Mouse (Mus musculus): ENCODE measurements around the gene Fancc. TPM values are rescaled to one million over a fixed set of nuclear protein-coding genes. Genes with fewer than 3 reads are reported as not detected.
"Not testable (repeated sequence)": the region's sequence is repeated elsewhere in the genome, so short reads cannot be mapped to it uniquely, and the experiment has no call there.

Gene Fancc
- polyA plus RNA-seq, 1 experiment from 2014 or later, result 16.6 TPM

DNA sequence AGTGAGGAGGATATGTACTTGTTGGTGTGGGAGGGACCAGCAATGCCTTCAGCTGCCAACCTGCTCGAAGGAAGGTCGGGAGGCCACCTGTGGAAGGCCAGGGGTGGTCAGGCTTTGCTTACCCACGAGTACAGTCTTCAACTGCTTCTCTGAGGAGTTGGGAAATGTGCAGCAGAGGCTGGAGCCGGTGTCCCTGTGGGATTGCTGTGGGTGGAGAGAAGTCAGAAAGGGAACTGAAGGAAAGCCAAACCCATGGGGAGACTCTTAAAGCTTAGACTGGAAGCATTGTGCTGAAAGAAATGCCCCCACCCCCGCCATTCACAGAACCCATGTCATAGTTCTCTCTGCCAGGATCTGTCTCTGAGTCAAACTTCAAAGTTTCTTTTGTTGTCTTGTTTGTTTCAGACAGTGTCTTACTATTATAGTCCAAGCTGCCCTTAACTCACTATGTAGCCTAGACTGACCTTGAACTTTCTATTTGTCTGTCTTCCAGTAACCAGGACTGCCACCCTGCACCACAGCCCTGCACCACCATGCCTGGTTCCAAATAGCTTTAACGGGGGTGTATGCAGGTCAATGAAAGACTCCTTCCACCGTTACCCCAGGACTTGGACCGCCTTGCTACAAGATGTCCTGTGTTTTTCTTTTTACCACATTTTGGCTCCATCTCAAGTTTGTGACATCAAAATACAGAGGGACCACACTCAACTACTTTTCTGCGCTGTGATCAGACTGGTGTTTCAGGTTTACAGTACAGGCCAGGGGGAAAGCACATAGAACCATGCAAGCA is 173.6 kb downstream of the Fancc start:
- 64% methylated on average over 9 of the region's 9 CpGs for WGBS
- H3K9me3 ChIP-seq (replicated peaks; ENCODE audit: control insufficient read depth, low read length), result no peaks in the 10 kb centered on the region

GRCm38 (mm10) chr13:63322756-63323155 is 174.3 kb downstream of the Fancc start:
- 88% methylated on average over 6 of the region's 6 CpGs for WGBS
- peaks cover 21% of the 10 kb centered on the region for H3K4me1 ChIP-seq (ENCODE audit: control insufficient read depth, insufficient read depth, low read length)
- H3K4me2 ChIP-seq (ENCODE audit: low read depth, low read length), result no peak overlapping the region
- H3K27ac ChIP-seq (ENCODE audit: low read length), result no peak overlapping the region
- H3K4me3 ChIP-seq (ENCODE audit: low read length), result no peak overlapping the region
- H3K9ac ChIP-seq (ENCODE audit: low read length), result no peak overlapping the region
- ATAC-seq (replicated peaks; ENCODE audit: extremely low read depth, insufficient read depth, low FRiP score), result no peak
- no peaks in the 10 kb centered on the region for H3K27me3 ChIP-seq (ENCODE audit: control insufficient read depth, insufficient read depth, low read length)
- H3K36me3 ChIP-seq (ENCODE audit: control insufficient read depth, insufficient read depth), result no peaks in the 10 kb centered on the region
- no peaks in the 10 kb centered on the region for H3K9me3 ChIP-seq (replicated peaks; ENCODE audit: control insufficient read depth, low read length)

More for the DNA sequence above, 173.6 kb downstream of the Fancc start:
- Histone ChIP-seq H3K36me3 (ENCODE audit: control insufficient read depth, insufficient read depth) (no peaks in the 10 kb centered on the region), H3K4me3 (ENCODE audit: low read length) (no peak overlapping the region), H3K4me1 (ENCODE audit: control insufficient read depth, insufficient read depth, low read length) (peaks cover 21% of the 10 kb centered on the region), H3K9ac (ENCODE audit: low read length) (no peak overlapping the region), H3K4me2 (ENCODE audit: low read depth, low read length) (no peak overlapping the region), H3K27me3 (ENCODE audit: control insufficient read depth, insufficient read depth, low read length) (no peaks in the 10 kb centered on the region), H3K27ac (ENCODE audit: low read length) (peak overlapping the region; percentile 37)
- no peak for ATAC-seq (replicated peaks; ENCODE audit: extremely low read depth, insufficient read depth, low FRiP score)

DNA sequence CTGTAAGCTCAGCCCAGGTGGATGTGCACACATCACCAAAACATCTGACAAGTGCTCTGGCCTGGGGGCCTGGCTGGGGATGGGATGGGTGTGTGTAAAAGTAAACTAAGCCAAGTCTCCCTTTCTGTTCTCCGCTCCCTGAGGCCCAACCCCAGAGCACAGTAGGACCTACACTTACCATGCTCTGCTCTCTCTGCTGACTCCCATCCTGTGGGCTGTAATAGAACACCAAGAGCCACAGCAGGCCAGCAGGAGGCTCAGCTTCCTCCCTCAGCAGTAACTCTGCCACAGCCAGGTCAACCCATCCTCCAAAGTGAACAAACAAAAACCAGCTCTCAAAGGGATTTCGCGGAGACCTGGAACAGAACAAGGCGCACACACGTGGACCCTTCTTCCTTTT is 175.4 kb downstream of the Fancc start:
- H3K4me2 ChIP-seq (ENCODE audit: low read depth, low read length), result no peak overlapping the region
- no peak overlapping the region for H3K4me3 ChIP-seq (ENCODE audit: low read length)
- H3K27me3 ChIP-seq (ENCODE audit: control insufficient read depth, insufficient read depth, low read length), result no peaks in the 10 kb centered on the region
- no peak overlapping the region for H3K27ac ChIP-seq (ENCODE audit: low read length)
- H3K36me3 ChIP-seq (ENCODE audit: control insufficient read depth, insufficient read depth), result peaks cover 5% of the 10 kb centered on the region; the same call in 1 of the 2 replicates
- H3K9me3 ChIP-seq (replicated peaks; ENCODE audit: control insufficient read depth, low read length), result no peaks in the 10 kb centered on the region
- peaks cover 21% of the 10 kb centered on the region for H3K4me1 ChIP-seq (ENCODE audit: control insufficient read depth, insufficient read depth, low read length)
- 78% methylated on average over 5 of the region's 5 CpGs for WGBS
- H3K9ac ChIP-seq (ENCODE audit: low read length), result no peak overlapping the region
- ATAC-seq (replicated peaks; ENCODE audit: extremely low read depth, insufficient read depth, low FRiP score), result no peak

GRCm38 (mm10) chr13:63319814-63320213 is 177.3 kb downstream of the Fancc start:
- H3K4me3 ChIP-seq (ENCODE audit: low read length), result no peak overlapping the region
- no peaks in the 10 kb centered on the region for H3K27me3 ChIP-seq (ENCODE audit: control insufficient read depth, insufficient read depth, low read length)
- no peak overlapping the region for H3K9ac ChIP-seq (ENCODE audit: low read length)
- H3K9me3 ChIP-seq (replicated peaks; ENCODE audit: control insufficient read depth, low read length), result no peaks in the 10 kb centered on the region
- no peak overlapping the region for H3K4me2 ChIP-seq (ENCODE audit: low read depth, low read length)
- no peak for ATAC-seq (replicated peaks; ENCODE audit: extremely low read depth, insufficient read depth, low FRiP score)
- H3K36me3 ChIP-seq (ENCODE audit: control insufficient read depth, insufficient read depth), result peaks cover 5% of the 10 kb centered on the region; the same call in 1 of the 2 replicates
- WGBS, result 92% methylated on average over 7 of the region's 7 CpGs
- H3K27ac ChIP-seq (ENCODE audit: low read length), result no peak overlapping the region
- peaks cover 15% of the 10 kb centered on the region for H3K4me1 ChIP-seq (ENCODE audit: control insufficient read depth, insufficient read depth, low read length)

DNA sequence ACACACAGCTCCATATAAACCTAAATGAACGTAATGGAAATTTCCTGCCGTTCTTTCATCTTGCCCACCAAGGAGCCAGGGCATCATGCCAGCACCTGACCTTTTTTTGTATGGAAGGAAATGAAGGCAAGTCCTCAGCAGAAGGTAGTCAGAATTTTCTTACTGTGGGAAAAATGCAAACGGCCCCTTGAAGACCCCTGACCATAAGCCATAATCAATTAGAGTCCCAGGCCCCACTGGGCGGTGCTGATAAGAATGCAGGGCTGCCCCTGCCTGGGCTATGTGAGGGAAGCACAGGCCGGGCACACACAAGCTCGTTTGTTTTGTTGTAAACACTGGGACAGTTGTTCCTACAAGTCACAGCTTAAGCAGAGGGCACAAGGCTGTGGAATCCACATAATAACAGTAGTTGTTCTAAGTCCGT is 179.4 kb downstream of the Fancc start:
- no peaks in the 10 kb centered on the region for H3K9me3 ChIP-seq (replicated peaks; ENCODE audit: control insufficient read depth, low read length)
- H3K9ac ChIP-seq (ENCODE audit: low read length), result no peak overlapping the region
- no peak overlapping the region for H3K27ac ChIP-seq (ENCODE audit: low read length)
- H3K4me3 ChIP-seq (ENCODE audit: low read length), result no peak overlapping the region
- WGBS, result 54% methylated on average over 7 of the region's 7 CpGs
- no peaks in the 10 kb centered on the region for H3K27me3 ChIP-seq (ENCODE audit: control insufficient read depth, insufficient read depth, low read length)
- peaks cover 5% of the 10 kb centered on the region; the same call in 1 of the 2 replicates for H3K36me3 ChIP-seq (ENCODE audit: control insufficient read depth, insufficient read depth)
- ATAC-seq (replicated peaks; ENCODE audit: extremely low read depth, insufficient read depth, low FRiP score), result no peak
- H3K4me1 ChIP-seq (ENCODE audit: control insufficient read depth, insufficient read depth, low read length), result peaks cover 20% of the 10 kb centered on the region
- H3K4me2 ChIP-seq (ENCODE audit: low read depth, low read length), result no peak overlapping the region

- no peaks in the 10 kb centered on the region for H3K9me3 ChIP-seq (replicated peaks; ENCODE audit: control insufficient read depth, low read length)
- ATAC-seq (replicated peaks; ENCODE audit: extremely low read depth, insufficient read depth, low FRiP score), result no peak
- 83% methylated on average over 5 of the region's 5 CpGs for WGBS
Measured at GRCm38 (mm10) chr13:63316407-63316806, 180.7 kb downstream of the Fancc start.

GRCm38 (mm10) chr13:63315777-63316176 is 181.3 kb downstream of the Fancc start:
- no peaks in the 10 kb centered on the region for H3K27me3 ChIP-seq (ENCODE audit: control insufficient read depth, insufficient read depth, low read length)
- 67% methylated on average over 6 of the region's 6 CpGs for WGBS
- H3K27ac ChIP-seq (ENCODE audit: low read length), result no peak overlapping the region
- no peak for ATAC-seq (replicated peaks; ENCODE audit: extremely low read depth, insufficient read depth, low FRiP score)
- peaks cover 24% of the 10 kb centered on the region for H3K4me1 ChIP-seq (ENCODE audit: control insufficient read depth, insufficient read depth, low read length)
- no peak overlapping the region for H3K4me2 ChIP-seq (ENCODE audit: low read depth, low read length)
- peaks cover 5% of the 10 kb centered on the region; the same call in 1 of the 2 replicates for H3K36me3 ChIP-seq (ENCODE audit: control insufficient read depth, insufficient read depth)
- no peak overlapping the region for H3K9ac ChIP-seq (ENCODE audit: low read length)
- H3K4me3 ChIP-seq (ENCODE audit: low read length), result no peak overlapping the region
- no peaks in the 10 kb centered on the region for H3K9me3 ChIP-seq (replicated peaks; ENCODE audit: control insufficient read depth, low read length)

More at GRCm38 (mm10) chr13:63316407-63316806, 180.7 kb downstream of the Fancc start:
- Histone ChIP-seq H3K4me2 (ENCODE audit: low read depth, low read length) (no peak overlapping the region), H3K27ac (ENCODE audit: low read length) (no peak overlapping the region), H3K9ac (ENCODE audit: low read length) (no peak overlapping the region), H3K27me3 (ENCODE audit: control insufficient read depth, insufficient read depth, low read length) (no peaks in the 10 kb centered on the region), H3K36me3 (ENCODE audit: control insufficient read depth, insufficient read depth) (peaks cover 5% of the 10 kb centered on the region; the same call in 1 of the 2 replicates), H3K4me1 (ENCODE audit: control insufficient read depth, insufficient read depth, low read length) (peaks cover 24% of the 10 kb centered on the region), H3K4me3 (ENCODE audit: low read length) (no peak overlapping the region)

DNA sequence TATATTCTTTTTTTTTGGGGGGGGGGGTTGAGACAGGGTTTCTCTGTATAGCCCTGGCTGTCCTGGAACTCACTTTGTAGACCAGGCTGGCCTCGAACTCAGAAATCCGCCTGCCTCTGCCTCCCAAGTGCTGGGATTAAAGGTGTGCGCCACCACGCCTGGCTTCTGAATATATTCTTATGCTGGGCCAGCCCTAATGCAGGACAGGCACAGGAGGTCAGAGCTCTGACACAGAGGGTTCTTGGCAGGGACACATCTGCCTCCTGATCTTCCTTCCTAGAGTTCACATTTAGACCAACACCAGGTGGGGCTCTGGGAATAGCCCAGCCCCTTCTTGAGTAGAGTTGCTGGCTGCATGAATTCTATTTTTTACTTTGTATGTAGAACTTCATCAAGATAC is 182.0 kb downstream of the Fancc start:
- not testable (repeated sequence) for ATAC-seq (replicated peaks; ENCODE audit: extremely low read depth, insufficient read depth, low FRiP score); H3K9me3 ChIP-seq (replicated peaks; ENCODE audit: control insufficient read depth, low read length); H3K4me2 ChIP-seq (ENCODE audit: low read depth, low read length); H3K9ac ChIP-seq (ENCODE audit: low read length); H3K36me3 ChIP-seq (ENCODE audit: control insufficient read depth, insufficient read depth); H3K27ac ChIP-seq (ENCODE audit: low read length); H3K27me3 ChIP-seq (ENCODE audit: control insufficient read depth, insufficient read depth, low read length); H3K4me3 ChIP-seq (ENCODE audit: low read length)
- peaks cover 24% of the 10 kb centered on the region for H3K4me1 ChIP-seq (ENCODE audit: control insufficient read depth, insufficient read depth, low read length)
- 96% methylated on average over 4 of the region's 4 CpGs for WGBS

GRCm38 (mm10) chr13:63314608-63314920 is 182.5 kb downstream of the Fancc start:
- H3K4me1 ChIP-seq (ENCODE audit: control insufficient read depth, insufficient read depth, low read length), result peaks cover 25% of the 10 kb centered on the region
- H3K4me3 ChIP-seq (ENCODE audit: low read length), result no peak overlapping the region
- H3K27ac ChIP-seq (ENCODE audit: low read length), result peak overlapping the region; percentile 34; the same call in 1 of the 2 replicates
- ATAC-seq (replicated peaks; ENCODE audit: extremely low read depth, insufficient read depth, low FRiP score), result no peak
- WGBS, result 72% methylated on average over 4 of the region's 4 CpGs
- H3K9me3 ChIP-seq (replicated peaks; ENCODE audit: control insufficient read depth, low read length), result no peaks in the 10 kb centered on the region
- peaks cover 5% of the 10 kb centered on the region; the same call in 1 of the 2 replicates for H3K36me3 ChIP-seq (ENCODE audit: control insufficient read depth, insufficient read depth)
- H3K4me2 ChIP-seq (ENCODE audit: low read depth, low read length), result no peak overlapping the region
- H3K9ac ChIP-seq (ENCODE audit: low read length), result no peak overlapping the region
- no peaks in the 10 kb centered on the region for H3K27me3 ChIP-seq (ENCODE audit: control insufficient read depth, insufficient read depth, low read length)

Measured in heart, embryonic 16.5 days (tissue).